ENCODE assay signal across 11 mouse cellular contexts in the genomic region with DNA sequence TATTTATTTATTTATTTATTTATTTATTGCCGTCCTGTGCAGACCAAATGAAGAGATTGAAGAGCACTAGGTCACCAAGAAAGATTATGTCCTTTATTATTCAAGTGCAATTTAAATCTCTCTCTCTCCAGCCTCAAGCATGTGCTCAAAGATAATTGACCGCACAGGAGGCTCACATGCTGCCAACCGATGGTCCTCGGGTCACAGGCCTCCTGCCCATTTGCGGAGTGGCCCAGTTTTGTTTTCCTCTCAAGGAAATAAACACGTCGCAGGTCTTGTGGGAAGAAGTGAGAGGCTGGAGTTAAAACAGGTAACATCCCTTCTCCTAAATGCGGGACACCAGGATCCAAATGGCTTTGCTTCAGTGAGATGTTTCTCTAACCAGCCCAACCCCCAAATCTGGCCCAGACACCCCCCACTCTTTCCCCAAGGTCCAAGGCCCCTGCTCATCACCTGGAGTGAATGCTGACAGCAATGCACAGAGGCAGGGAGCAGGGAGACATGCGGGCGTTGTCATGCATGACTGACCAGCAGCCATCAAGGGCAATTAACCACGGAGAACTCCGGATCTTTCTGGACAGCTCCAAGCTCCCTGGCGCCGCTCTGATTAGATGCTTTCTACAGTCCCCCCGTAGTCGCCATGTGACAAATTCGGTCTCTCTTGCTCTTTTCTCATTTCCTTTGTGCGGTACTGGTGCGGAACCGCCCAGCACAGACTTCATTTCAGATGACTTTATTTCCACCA.
DNase-seq lines count a peak whose midpoint lies in the region; ATAC-seq lines count a peak whose summit lies in the region.
"Had no signal": no experiment of that assay in that cellular context is flagged by ENCODE, and none has a peak within 500 bp of the region (broad histone marks: within the 10 kb centered on the region; RNA-seq: fewer than 3 reads in every experiment).

No protein-coding gene starts in this region.

- 0 out of 2 replicates have a peak, but pooled peaks have one; percentile 36 for ATAC-seq in forebrain, embryonic 11.5 days (replicated peaks; ENCODE audit: low FRiP score)
- ATAC-seq in embryonic facial prominence, embryonic 11.5 days (replicated peaks; ENCODE audit: insufficient number of reproducible peaks, low FRiP score, low TSS enrichment, low read depth) = peak; percentile 85; the same call in 1 of the 2 replicates
- ATAC-seq in kidney, embryonic 14.5 days (ENCODE audit: low FRiP score, low TSS enrichment) = peak; percentile 93
- ATAC-seq in midbrain, embryonic 16.5 days = 0 out of 2 replicates have a peak, but pooled peaks have one; percentile 21
- ATAC-seq: intestine, postnatal 0 days had no signal

- no peak overlapping the region for H3K4me2 ChIP-seq in forebrain, embryonic 11.5 days (ENCODE audit: low read depth, low read length, severe bottlenecking)
- H3K4me2 ChIP-seq in embryonic facial prominence, embryonic 11.5 days (ENCODE audit: low read depth, low read length) = no peak overlapping the region
- peak overlapping the region; percentile 12; the same call in 1 of the 2 replicates for H3K4me2 ChIP-seq in kidney, embryonic 14.5 days (replicated peaks; ENCODE audit: low read depth, low read length)
- H3K4me2 ChIP-seq in midbrain, embryonic 16.5 days (ENCODE audit: low read length) = peak overlapping the region; percentile 41
- H3K4me2 ChIP-seq: heart, embryonic 13.5 days; limb, embryonic 15.5 days had no signal

- no peak overlapping the region for H3K9ac ChIP-seq in forebrain, embryonic 11.5 days (ENCODE audit: low read length)
- H3K9ac ChIP-seq in embryonic facial prominence, embryonic 11.5 days (replicated peaks; ENCODE audit: low read length) = no peak overlapping the region
- H3K9ac ChIP-seq in kidney, embryonic 14.5 days (ENCODE audit: low read depth, low read length) = no peak overlapping the region
- H3K9ac ChIP-seq in midbrain, embryonic 16.5 days (ENCODE audit: low read depth, low read length) = no peak overlapping the region
- H3K9ac ChIP-seq: heart, embryonic 13.5 days; limb, embryonic 15.5 days had no signal

- DNase-seq in forebrain, embryonic 11.5 days (ENCODE audit: low spot score) = no peak
- DNase-seq in forebrain, embryonic 10.5 days (ENCODE audit: extremely low spot score, low spot score) = no peak
- DNase-seq in embryonic facial prominence, embryonic 11.5 days (ENCODE audit: low spot score) = peak; percentile 26
- DNase-seq in adrenal gland, adult 18-20 months (ENCODE audit: low spot score in 2 of 2) = no peak
- no peak for DNase-seq in layer of hippocampus, adult 18-20 months (ENCODE audit: low spot score in 2 of 2)
- no peak for DNase-seq in ovary, adult 18-20 months (ENCODE audit: low spot score)

- no peak overlapping the region for H3K27ac ChIP-seq in forebrain, embryonic 11.5 days (ENCODE audit: low read depth, low read length)
- H3K27ac ChIP-seq in forebrain, embryonic 10.5 days = no peak overlapping the region
- H3K27ac ChIP-seq in embryonic facial prominence, embryonic 11.5 days (replicated peaks; ENCODE audit: low read depth, low read length) = no peak overlapping the region
- H3K27ac ChIP-seq in kidney, embryonic 14.5 days (ENCODE audit: low read depth, low read length) = no peak overlapping the region
- H3K27ac ChIP-seq in midbrain, embryonic 16.5 days (ENCODE audit: low read length) = no peak overlapping the region
- H3K27ac ChIP-seq: heart, embryonic 13.5 days; limb, embryonic 15.5 days had no signal

- WGBS in forebrain, embryonic 11.5 days = 75% methylated on average over 20 of the region's 20 CpGs
- 85% methylated on average over 20 of the region's 20 CpGs for WGBS in forebrain, embryonic 10.5 days
- WGBS in embryonic facial prominence, embryonic 11.5 days = 68% methylated on average over 20 of the region's 20 CpGs
- 33% methylated on average over 20 of the region's 20 CpGs for WGBS in kidney, embryonic 14.5 days
- 49% methylated on average over 20 of the region's 20 CpGs for whole genome bisulfite sequencing in midbrain, embryonic 16.5 days

- no peaks in the 10 kb centered on the region for H3K9me3 ChIP-seq in forebrain, embryonic 11.5 days (ENCODE audit: control insufficient read depth, low read length)
- H3K9me3 ChIP-seq in forebrain, embryonic 10.5 days = no peaks in the 10 kb centered on the region
- H3K9me3 ChIP-seq in embryonic facial prominence, embryonic 11.5 days (replicated peaks; ENCODE audit: control insufficient read depth, low read length) = no peaks in the 10 kb centered on the region
- no peaks in the 10 kb centered on the region for H3K9me3 ChIP-seq in kidney, embryonic 14.5 days (ENCODE audit: control insufficient read depth, low read length)
- H3K9me3 ChIP-seq in midbrain, embryonic 16.5 days (replicated peaks; ENCODE audit: control insufficient read depth, low read length, poor library complexity, severe bottlenecking) = no peaks in the 10 kb centered on the region
- H3K9me3 ChIP-seq: heart, embryonic 13.5 days; limb, embryonic 15.5 days had no signal

- no peak overlapping the region for H3K4me3 ChIP-seq in forebrain, embryonic 11.5 days (ENCODE audit: low read depth, low read length)
- no peak overlapping the region for H3K4me3 ChIP-seq in forebrain, embryonic 10.5 days
- H3K4me3 ChIP-seq in embryonic facial prominence, embryonic 11.5 days (ENCODE audit: low read depth, low read length) = no peak overlapping the region
- H3K4me3 ChIP-seq in kidney, embryonic 14.5 days (ENCODE audit: low read length) = no peak overlapping the region
- no peak overlapping the region for H3K4me3 ChIP-seq in midbrain, embryonic 16.5 days (ENCODE audit: low read depth, low read length)
- H3K4me3 ChIP-seq: heart, embryonic 13.5 days; limb, embryonic 15.5 days had no signal

- H3K27me3 ChIP-seq in forebrain, embryonic 11.5 days (ENCODE audit: control insufficient read depth, insufficient read depth, low read length) = no peaks in the 10 kb centered on the region
- H3K27me3 ChIP-seq in forebrain, embryonic 10.5 days (ENCODE audit: poor library complexity, severe bottlenecking) = no peaks in the 10 kb centered on the region
- no peaks in the 10 kb centered on the region for H3K27me3 ChIP-seq in embryonic facial prominence, embryonic 11.5 days (ENCODE audit: control insufficient read depth, insufficient read depth, low read length)
- H3K27me3 ChIP-seq in kidney, embryonic 14.5 days (ENCODE audit: control insufficient read depth, insufficient read depth, low read length) = no peaks in the 10 kb centered on the region
- no peaks in the 10 kb centered on the region for H3K27me3 ChIP-seq in midbrain, embryonic 16.5 days (ENCODE audit: control insufficient read depth, insufficient read depth, low read depth, low read length)
- H3K27me3 ChIP-seq: heart, embryonic 13.5 days; limb, embryonic 15.5 days had no signal

- H3K4me1 ChIP-seq in forebrain, embryonic 11.5 days (replicated peaks; ENCODE audit: control insufficient read depth, insufficient read depth, low read length) = no peaks in the 10 kb centered on the region
- 0 out of 2 replicates have a peak, but pooled peaks cover 4% of the 10 kb centered on the region for H3K4me1 ChIP-seq in forebrain, embryonic 10.5 days
- no peaks in the 10 kb centered on the region for H3K4me1 ChIP-seq in embryonic facial prominence, embryonic 11.5 days (ENCODE audit: control insufficient read depth, insufficient read depth, low read length)
- H3K4me1 ChIP-seq in kidney, embryonic 14.5 days (ENCODE audit: control insufficient read depth, insufficient read depth, low read length) = 0 out of 2 replicates have a peak, but pooled peaks cover 3% of the 10 kb centered on the region
- H3K4me1 ChIP-seq in midbrain, embryonic 16.5 days (ENCODE audit: control insufficient read depth, insufficient read depth, low read length) = 0 out of 2 replicates have a peak, but pooled peaks cover 3% of the 10 kb centered on the region
- H3K4me1 ChIP-seq: limb, embryonic 15.5 days had no signal

- no peaks in the 10 kb centered on the region for H3K36me3 ChIP-seq in forebrain, embryonic 11.5 days (ENCODE audit: control insufficient read depth, insufficient read depth, low read length)
- H3K36me3 ChIP-seq in forebrain, embryonic 10.5 days (replicated peaks) = no peaks in the 10 kb centered on the region
- H3K36me3 ChIP-seq in embryonic facial prominence, embryonic 11.5 days (replicated peaks; ENCODE audit: control insufficient read depth, insufficient read depth, low read depth, low read length) = no peaks in the 10 kb centered on the region
- H3K36me3 ChIP-seq in kidney, embryonic 14.5 days (ENCODE audit: control insufficient read depth, insufficient read depth, low read length) = no peaks in the 10 kb centered on the region
- no peaks in the 10 kb centered on the region for H3K36me3 ChIP-seq in midbrain, embryonic 16.5 days (ENCODE audit: control insufficient read depth, insufficient read depth, low read length)
- H3K36me3 ChIP-seq: heart, embryonic 13.5 days; limb, embryonic 15.5 days had no signal

Comparison
In these comparisons a context has a peak if more than half of its experiments do, and no peak if none do; other contexts are left out.
1. ATAC-seq: peak in every context shown above with its lines; median percentile 93 in kidney, embryonic 14.5 days; 85 in embryonic facial prominence, embryonic 11.5 days; 36 in forebrain, embryonic 11.5 days; 21 in midbrain, embryonic 16.5 days.
2. H3K4me2 ChIP-seq: peak in kidney, embryonic 14.5 days (single experiment) and midbrain, embryonic 16.5 days (single experiment); none in forebrain, embryonic 11.5 days (single experiment) and embryonic facial prominence, embryonic 11.5 days (single experiment).